Mouse (Mus musculus): ENCODE measurements at regions not wholly inside any gene's neighbourhood (a gene's known extent, or its start where the extent isn't known, plus 50 kb on each side); places are given as distances from the start of the nearest gene placed in this dataset.

DNA sequence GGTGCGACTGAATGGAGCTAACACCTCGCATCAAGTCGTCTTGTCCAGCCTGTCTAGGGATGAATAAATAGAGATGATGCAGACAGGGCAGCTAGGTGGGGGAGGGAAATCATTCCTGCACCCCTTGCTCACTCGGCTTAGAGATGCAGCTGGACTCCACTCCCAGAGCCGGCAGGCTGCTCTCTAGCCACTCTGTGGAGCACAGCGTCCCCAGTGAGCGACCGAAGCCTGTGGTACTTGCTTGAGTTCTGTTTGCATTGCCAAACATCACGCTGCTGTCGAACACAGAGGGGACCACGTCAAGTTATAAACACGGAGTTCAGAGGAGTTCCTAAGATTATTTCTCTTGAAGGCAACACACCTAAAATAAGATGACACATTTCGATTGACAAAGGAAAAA is 439.9 kb upstream of the Smarca2 start:
- TF ChIP-seq POLR2A (IDR thresholded peaks at IDR 0.05; ENCODE audit: control insufficient read depth, extremely low read depth, insufficient read depth, low read length, poor library complexity) (no peak), CTCF (IDR thresholded peaks at IDR 0.05; ENCODE audit: borderline replicate concordance, control insufficient read depth, extremely low read depth, insufficient read depth, low read length, poor library complexity) (no peak)

Measured in thymus, adult 2 months (tissue).